8 mouse cellular contexts compared by ENCODE assay signal in the genomic region with DNA sequence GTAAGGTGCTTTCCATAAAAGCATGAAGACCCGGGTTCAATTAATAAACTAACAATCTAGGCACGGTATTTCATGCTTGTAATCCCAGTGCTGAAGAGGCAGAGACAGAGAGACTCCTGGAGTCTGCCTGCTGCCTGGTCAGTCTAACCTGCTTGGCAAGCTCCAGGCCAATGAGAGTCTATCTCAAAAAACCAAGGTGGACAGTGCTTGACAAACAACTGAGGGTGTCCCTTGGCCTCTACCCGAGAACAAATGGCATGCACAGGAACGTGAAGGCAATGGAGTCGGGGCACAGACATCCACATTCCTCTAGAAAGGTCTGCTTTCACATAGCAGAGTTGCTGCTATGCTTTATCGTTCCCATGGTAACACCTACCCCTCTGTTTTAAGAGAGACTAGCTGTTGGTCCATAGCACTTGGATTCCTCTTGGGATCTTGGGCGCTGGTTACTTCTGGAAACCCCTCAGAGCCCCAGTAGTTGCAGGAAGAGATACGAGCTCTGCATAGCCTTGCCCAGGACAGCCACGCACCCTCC. TPM values are rescaled to one million over a fixed set of nuclear protein-coding genes. Genes with fewer than 3 reads are reported as not detected.
DNase-seq lines count a peak whose midpoint lies in the region; ATAC-seq and TF ChIP-seq lines count a peak whose summit lies in the region.

No protein-coding gene starts in this region.

- no peaks in the 10 kb centered on the region for H3K27me3 ChIP-seq in heart, embryonic 12.5 days (replicated peaks)
- no peaks in the 10 kb centered on the region for H3K27me3 ChIP-seq in testis, adult 2 months (ENCODE audit: control insufficient read depth, insufficient read depth, low read length)
- H3K27me3 ChIP-seq in limb, embryonic 10.5 days (ENCODE audit: low read depth, poor library complexity, severe bottlenecking) = no peaks in the 10 kb centered on the region
- H3K27me3 ChIP-seq in stomach, postnatal 0 days (ENCODE audit: control insufficient read depth, insufficient read depth, low read length) = no peaks in the 10 kb centered on the region

- DNase-seq in heart, adult 8-10 months (ENCODE audit: low spot score) = no peak
- DNase-seq in testis, postnatal 14 days (ENCODE audit: low spot score) = no peak
- no peak for DNase-seq in limb, embryonic 10.5 days (ENCODE audit: low spot score)
- no peak for DNase-seq in stomach, postnatal 0 days (ENCODE audit: low spot score)
- no peak for DNase-seq in adipocyte (ENCODE audit: low spot score)

- TF ChIP-seq CTCF in testis, adult 2 months (IDR thresholded peaks at IDR 0.05; ENCODE audit: control insufficient read depth, insufficient read depth, insufficient replicate concordance, low read depth, low read length) = no peak
- no peak for TF ChIP-seq CTCF in stomach, postnatal 0 days (IDR thresholded peaks at IDR 0.05; ENCODE audit: low read depth)

- H3K27ac ChIP-seq in heart, embryonic 12.5 days (ENCODE audit: poor library complexity, severe bottlenecking) = peak overlapping the region; percentile 96
- peak overlapping the region; percentile 59; the same call in 1 of the 2 replicates for H3K27ac ChIP-seq in testis, adult 2 months (ENCODE audit: control insufficient read depth, insufficient read depth, low read depth, low read length)
- H3K27ac ChIP-seq in limb, embryonic 10.5 days = peak overlapping the region; percentile 82
- H3K27ac ChIP-seq in stomach, postnatal 0 days (replicated peaks) = peak overlapping the region; percentile 90

- TF ChIP-seq EP300 in stomach, postnatal 0 days (optimal IDR thresholded peaks at IDR 0.05) = no peak

- no peaks in the 10 kb centered on the region for H3K36me3 ChIP-seq in heart, embryonic 12.5 days
- no peaks in the 10 kb centered on the region for H3K36me3 ChIP-seq in testis, adult 2 months (ENCODE audit: control insufficient read depth, insufficient read depth, low read length)
- H3K36me3 ChIP-seq in limb, embryonic 10.5 days = no peaks in the 10 kb centered on the region
- H3K36me3 ChIP-seq in stomach, postnatal 0 days (ENCODE audit: control insufficient read depth, insufficient read depth, low read length) = no peaks in the 10 kb centered on the region

- TF ChIP-seq POLR2A in testis, adult 2 months (IDR thresholded peaks at IDR 0.05; ENCODE audit: control insufficient read depth, low read depth, low read length) = no peak

- H3K9ac ChIP-seq in heart, embryonic 12.5 days = no peak overlapping the region
- no peak overlapping the region for H3K9ac ChIP-seq in stomach, postnatal 0 days (ENCODE audit: low read length)

- H3K4me2 ChIP-seq in heart, embryonic 12.5 days = peak overlapping the region; percentile 40
- H3K4me2 ChIP-seq in stomach, postnatal 0 days (replicated peaks; ENCODE audit: low read depth) = no peak overlapping the region

- no peak overlapping the region for H3K4me3 ChIP-seq in heart, embryonic 12.5 days
- no peak overlapping the region for H3K4me3 ChIP-seq in testis, adult 2 months (ENCODE audit: control insufficient read depth, low read depth, low read length)
- no peak overlapping the region for H3K4me3 ChIP-seq in limb, embryonic 10.5 days
- no peak overlapping the region for H3K4me3 ChIP-seq in stomach, postnatal 0 days (ENCODE audit: low read depth, low read length)

- ATAC-seq in heart, embryonic 12.5 days (ENCODE audit: insufficient number of reproducible peaks, low FRiP score) = peak; percentile 2; the same call in 1 of the 2 replicates
- 0 out of 2 replicates have a peak, but pooled peaks have one; percentile 3 for ATAC-seq in stomach, postnatal 0 days (ENCODE audit: low FRiP score, low TSS enrichment)
- no peak for ATAC-seq in monocyte, adult 5-6 weeks (replicated peaks; ENCODE audit: insufficient number of reproducible peaks, low FRiP score, low TSS enrichment, poor library complexity, severe bottlenecking)

- 41% methylated on average over 9 of the region's 9 CpGs for WGBS in heart, embryonic 12.5 days
- WGBS in limb, embryonic 10.5 days = 60% methylated on average over 9 of the region's 9 CpGs
- WGBS in stomach, postnatal 0 days = 40% methylated on average over 9 of the region's 9 CpGs

- H3K9me3 ChIP-seq in heart, embryonic 12.5 days (replicated peaks) = no peaks in the 10 kb centered on the region
- H3K9me3 ChIP-seq in limb, embryonic 10.5 days (replicated peaks) = no peaks in the 10 kb centered on the region
- H3K9me3 ChIP-seq in stomach, postnatal 0 days (ENCODE audit: control insufficient read depth, low read length) = no peaks in the 10 kb centered on the region

- peaks cover 79% of the 10 kb centered on the region for H3K4me1 ChIP-seq in heart, embryonic 12.5 days (replicated peaks)
- H3K4me1 ChIP-seq in testis, adult 2 months (ENCODE audit: control insufficient read depth, insufficient read depth, low read length) = peaks cover 7% of the 10 kb centered on the region
- H3K4me1 ChIP-seq in limb, embryonic 10.5 days = peaks cover 42% of the 10 kb centered on the region
- peaks cover 22% of the 10 kb centered on the region for H3K4me1 ChIP-seq in stomach, postnatal 0 days (replicated peaks; ENCODE audit: control insufficient read depth, insufficient read depth)

RNA-seq across cellular contexts. Expression of gene Rock2, which starts 24.8 kb away (rescaled TPM):
- 29.7 and 32.0 TPM in 2 replicates for polyA plus RNA-seq in heart, embryonic 12.5 days (2016; fragmentation: Nextera tagmentation; extraction: Ambion mirVana)
- 10 to 100 TPM; 71.9 to 88.8 (median 84.0) TPM for total RNA-seq in heart, adult 8-10 months (2022)
- polyA plus RNA-seq in testis, adult 2 months (2012; rRNA removed) = 2.1 and 2.9 TPM in 2 replicates
- polyA plus RNA-seq in limb, embryonic 10.5 days (2016; fragmentation: Nextera tagmentation; extraction: Ambion mirVana) = 10.1 and 12.5 TPM in 2 replicates
- polyA plus RNA-seq in stomach, postnatal 0 days (2015; fragmentation: Nextera tagmentation; extraction: Ambion mirVana) = 12.1 and 13.3 TPM in 2 replicates
- 78.4 to 114 TPM (median 84.2 TPM) in 3 replicates for total RNA-seq in monocyte, adult 5-6 weeks (2017)

RNA-seq across cellular contexts. Expression of gene E2f6, which starts 59.2 kb away (rescaled TPM):
- polyA plus RNA-seq in heart, embryonic 12.5 days (2016; fragmentation: Nextera tagmentation; extraction: Ambion mirVana) = 62.7 and 63.4 TPM in 2 replicates
- 10 to 100 TPM; 86.4 to 90.4 (median 88.2) TPM for total RNA-seq in heart, adult 8-10 months (2022)
- 3.2 and 5.0 TPM in 2 replicates for polyA plus RNA-seq in testis, adult 2 months (2012; rRNA removed)
- 67.3 and 67.5 TPM in 2 replicates for polyA plus RNA-seq in limb, embryonic 10.5 days (2016; fragmentation: Nextera tagmentation; extraction: Ambion mirVana)
- polyA plus RNA-seq in stomach, postnatal 0 days (2015; fragmentation: Nextera tagmentation; extraction: Ambion mirVana) = 12.5 and 12.7 TPM in 2 replicates
- total RNA-seq in monocyte, adult 5-6 weeks (2017) = 6.2 to 12.3 TPM (median 8.9 TPM) in 3 replicates
